Mouse (Mus musculus) forebrain, embryonic 15.5 days (tissue): ENCODE results near the gene Eri3. TPM values are rescaled to one million over a fixed set of nuclear protein-coding genes. Genes with fewer than 3 reads are reported as not detected.

Source experiments
- ATAC-seq: fragments of 200-750 bp; cut with Nextera tagmentation; replicated peaks from 2 replicates; pipeline ENCODE4 v1.8.0; 2017; ENCODE audit warnings: mild to moderate bottlenecking, moderate TSS enrichment, moderate library complexity
- H3K27ac ChIP-seq: fragments of 300-500 bp; sonication (generic); replicated peaks from 2 replicates; pipeline ENCODE4 v1.5.1; 2015; ENCODE audit warnings: mild to moderate bottlenecking, inconsistent platforms
- H3K27me3 ChIP-seq: fragments of 300-500 bp; sonication (generic); 2 replicates; pipeline ENCODE4 v1.6.1; 2015; ENCODE audit warnings: inconsistent platforms
- H3K36me3 ChIP-seq: fragments of 300-500 bp; sonication (generic); 2 replicates; pipeline ENCODE4 v1.6.1; 2015; ENCODE audit warnings: mild to moderate bottlenecking, inconsistent platforms
- H3K4me1 ChIP-seq: fragments of 300-500 bp; sonication (generic); 2 replicates; pipeline ENCODE4 v1.6.1; 2015; ENCODE audit warnings: inconsistent platforms
- H3K4me2 ChIP-seq: fragments of 300-500 bp; sonication (generic); replicated peaks from 2 replicates; pipeline ENCODE4 v1.6.1; 2015; ENCODE audit warnings: mild to moderate bottlenecking, inconsistent platforms
- H3K4me3 ChIP-seq: fragments of 300-500 bp; sonication (generic); 2 replicates; pipeline ENCODE4 v1.5.1; 2015; ENCODE audit warnings: mild to moderate bottlenecking, inconsistent platforms
- H3K9ac ChIP-seq: fragments of 300-500 bp; sonication (generic); replicated peaks from 2 replicates; pipeline ENCODE4 v1.6.1; 2015; ENCODE audit warnings: mild to moderate bottlenecking, inconsistent platforms
- H3K9me3 ChIP-seq: fragments of 300-500 bp; sonication (generic); 2 replicates; pipeline ENCODE4 v1.6.1; 2016; ENCODE audit warnings: inconsistent platforms
- WGBS: fragments of 180-500 bp; shearing (Covaris S2); methylation state at CpG from one replicate; pipeline ENCODE4 v1.1.7; 2015; ENCODE audit warnings: mixed read lengths; 5-methylcytosine and 5-hydroxymethylcytosine counted together
- polyA plus RNA-seq: library from polyadenylated mRNA; unstranded; fragments of >200 nt; fragmentation: Nextera tagmentation; extraction: Ambion mirVana; gene quantifications from 2 replicates; pipeline ENCODE4 v1.2.1, GENCODE M21; 2015

Gene Eri3
- polyA plus RNA-seq, 1 experiment from 2014 or later: 255 TPM

GRCm38 (mm10) chr4:117609371-117610039, 59.3 kb downstream of the Eri3 start:
- Histone ChIP-seq H3K27ac (no peak overlapping the region), H3K4me2 (no peak overlapping the region), H3K9ac (no peak overlapping the region), H3K4me1 (peaks cover 19% of the 10 kb centered on the region), H3K27me3 (no peaks in the 10 kb centered on the region), H3K9me3 (no peaks in the 10 kb centered on the region), H3K4me3 (no peak overlapping the region), H3K36me3 (no peaks in the 10 kb centered on the region)
- no peak for ATAC-seq
- 65% methylated on average over 7 of the region's 7 CpGs for WGBS

GRCm38 (mm10) chr4:117611385-117611784, 61.2 kb downstream of the Eri3 start:
- no peak overlapping the region for H3K27ac ChIP-seq
- H3K27me3 ChIP-seq: no peaks in the 10 kb centered on the region
- H3K9ac ChIP-seq: no peak overlapping the region
- H3K36me3 ChIP-seq: peaks cover 14% of the 10 kb centered on the region
- 77% methylated on average over 4 of the region's 4 CpGs for WGBS
- H3K4me1 ChIP-seq: peaks cover 5% of the 10 kb centered on the region
- ATAC-seq: no peak
- H3K9me3 ChIP-seq: no peaks in the 10 kb centered on the region
- no peak overlapping the region for H3K4me2 ChIP-seq
- H3K4me3 ChIP-seq: no peak overlapping the region

- no peak overlapping the region for H3K4me2 ChIP-seq
- WGBS: 90% methylated on average over 2 of the region's 2 CpGs
- H3K27ac ChIP-seq: no peak overlapping the region
- peaks cover 18% of the 10 kb centered on the region for H3K36me3 ChIP-seq
- H3K9ac ChIP-seq: no peak overlapping the region
- H3K4me3 ChIP-seq: no peak overlapping the region
- no peaks in the 10 kb centered on the region for H3K9me3 ChIP-seq
- peaks cover 5% of the 10 kb centered on the region for H3K4me1 ChIP-seq
- H3K27me3 ChIP-seq: no peaks in the 10 kb centered on the region
- ATAC-seq: no peak
Observed at GRCm38 (mm10) chr4:117611814-117612213, 61.6 kb downstream of the Eri3 start.

GRCm38 (mm10) chr4:117612713-117613112, 62.5 kb downstream of the Eri3 start:
- peaks cover 22% of the 10 kb centered on the region for H3K36me3 ChIP-seq
- peaks cover 5% of the 10 kb centered on the region for H3K4me1 ChIP-seq
- H3K9me3 ChIP-seq: no peaks in the 10 kb centered on the region
- WGBS: 96% methylated on average over 5 of the region's 5 CpGs
- H3K4me2 ChIP-seq: no peak overlapping the region
- no peaks in the 10 kb centered on the region for H3K27me3 ChIP-seq
- H3K27ac ChIP-seq: no peak overlapping the region
- no peak overlapping the region for H3K4me3 ChIP-seq
- ATAC-seq: no peak
- no peak overlapping the region for H3K9ac ChIP-seq

- no peak for ATAC-seq
- 94% methylated on average over 4 of the region's 4 CpGs for WGBS
- H3K36me3 ChIP-seq: peaks cover 24% of the 10 kb centered on the region
Observed at GRCm38 (mm10) chr4:117613153-117613773, 63.1 kb downstream of the Eri3 start.

GRCm38 (mm10) chr4:117616600-117616999, 66.4 kb downstream of the Eri3 start:
- Histone ChIP-seq H3K27me3 (no peaks in the 10 kb centered on the region), H3K4me3 (no peak overlapping the region), H3K4me2 (no peak overlapping the region), H3K9ac (no peak overlapping the region), H3K9me3 (no peaks in the 10 kb centered on the region), H3K27ac (no peak overlapping the region), H3K36me3 (peaks cover 33% of the 10 kb centered on the region), H3K4me1 (no peaks in the 10 kb centered on the region)
- ATAC-seq: no peak
- WGBS: 90% methylated on average over 4 of the region's 4 CpGs

More at GRCm38 (mm10) chr4:117613153-117613773, 63.1 kb downstream of the Eri3 start:
- Histone ChIP-seq H3K4me1 (peaks cover 3% of the 10 kb centered on the region), H3K4me3 (no peak overlapping the region), H3K9ac (no peak overlapping the region), H3K4me2 (no peak overlapping the region), H3K9me3 (no peaks in the 10 kb centered on the region), H3K27me3 (no peaks in the 10 kb centered on the region), H3K27ac (no peak overlapping the region)

- no peaks in the 10 kb centered on the region for H3K4me1 ChIP-seq
- no peak for ATAC-seq
- H3K36me3 ChIP-seq: peaks cover 18% of the 10 kb centered on the region; the same call in 1 of the 2 replicates
- H3K4me2 ChIP-seq: no peak overlapping the region
- no peak overlapping the region for H3K27ac ChIP-seq
- no peaks in the 10 kb centered on the region for H3K9me3 ChIP-seq
- H3K27me3 ChIP-seq: no peaks in the 10 kb centered on the region
- no peak overlapping the region for H3K9ac ChIP-seq
- no peak overlapping the region for H3K4me3 ChIP-seq
- WGBS: 90% methylated on average over 5 of the region's 5 CpGs
Observed at GRCm38 (mm10) chr4:117622270-117622669, 72.1 kb downstream of the Eri3 start.

GRCm38 (mm10) chr4:117623025-117623424, 72.9 kb downstream of the Eri3 start:
- Histone ChIP-seq H3K36me3 (peaks cover 18% of the 10 kb centered on the region; the same call in 1 of the 2 replicates), H3K4me3 (no peak overlapping the region), H3K9me3 (no peaks in the 10 kb centered on the region), H3K27me3 (no peaks in the 10 kb centered on the region), H3K4me2 (no peak overlapping the region), H3K9ac (no peak overlapping the region), H3K27ac (no peak overlapping the region), H3K4me1 (no peaks in the 10 kb centered on the region)
- WGBS: 70% methylated on average over 2 of the region's 2 CpGs
- ATAC-seq: no peak

GRCm38 (mm10) chr4:117624660-117625059, 74.5 kb downstream of the Eri3 start:
- H3K9ac ChIP-seq: no peak overlapping the region
- H3K27me3 ChIP-seq: no peaks in the 10 kb centered on the region
- H3K4me2 ChIP-seq: no peak overlapping the region
- no peaks in the 10 kb centered on the region for H3K4me1 ChIP-seq
- no peak overlapping the region for H3K4me3 ChIP-seq
- WGBS: 96% methylated on average over 5 of the region's 5 CpGs
- peaks cover 11% of the 10 kb centered on the region; the same call in 1 of the 2 replicates for H3K36me3 ChIP-seq
- ATAC-seq: no peak
- no peaks in the 10 kb centered on the region for H3K9me3 ChIP-seq
- H3K27ac ChIP-seq: no peak overlapping the region

GRCm38 (mm10) chr4:117628464-117628863, 78.3 kb downstream of the Eri3 start:
- Histone ChIP-seq H3K27ac (no peak overlapping the region), H3K36me3 (no peaks in the 10 kb centered on the region; the same call in 1 of the 2 replicates), H3K9me3 (no peaks in the 10 kb centered on the region), H3K4me1 (0 out of 2 replicates have a peak, but pooled peaks cover under 1% of the 10 kb centered on the region), H3K27me3 (no peaks in the 10 kb centered on the region), H3K4me2 (no peak overlapping the region), H3K4me3 (no peak overlapping the region), H3K9ac (no peak overlapping the region)
- WGBS: 63% methylated on average over 1 of the region's 1 CpGs
- no peak for ATAC-seq

GRCm38 (mm10) chr4:117630053-117630670, 80.0 kb downstream of the Eri3 start:
- Histone ChIP-seq H3K9ac (no peak overlapping the region), H3K4me1 (peaks cover 9% of the 10 kb centered on the region; the same call in 1 of the 2 replicates), H3K4me3 (no peak overlapping the region), H3K36me3 (no peaks in the 10 kb centered on the region; the same call in 1 of the 2 replicates), H3K27ac (no peak overlapping the region), H3K27me3 (no peaks in the 10 kb centered on the region), H3K4me2 (no peak overlapping the region), H3K9me3 (no peaks in the 10 kb centered on the region)
- WGBS: 67% methylated on average over 6 of the region's 6 CpGs
- ATAC-seq: no peak; the same call in 1 of the 2 replicates

- Histone ChIP-seq H3K36me3 (no peaks in the 10 kb centered on the region), H3K9me3 (no peaks in the 10 kb centered on the region), H3K4me3 (no peak overlapping the region), H3K9ac (no peak overlapping the region), H3K27ac (no peak overlapping the region), H3K27me3 (no peaks in the 10 kb centered on the region), H3K4me1 (peaks cover 22% of the 10 kb centered on the region), H3K4me2 (no peak overlapping the region)
- 55% methylated on average over 5 of the region's 5 CpGs for WGBS
- no peak for ATAC-seq
Observed at GRCm38 (mm10) chr4:117633527-117633926, 83.4 kb downstream of the Eri3 start.
